Mouse (Mus musculus) midbrain, embryonic 15.5 days (tissue): ENCODE results near the gene Has3. TPM values are rescaled to one million over a fixed set of nuclear protein-coding genes. Genes with fewer than 3 reads are reported as not detected.

Experiments
- ATAC-seq: fragments of 200-750 bp; cut with Nextera tagmentation; replicated peaks from 2 replicates; pipeline ENCODE4 v1.8.0; 2017; ENCODE audit warnings: moderate TSS enrichment
- H3K27ac ChIP-seq: fragments of 300-500 bp; sonication (generic); 2 replicates; pipeline ENCODE4 v1.5.1; 2015; ENCODE audit warnings: mild to moderate bottlenecking, inconsistent platforms
- H3K27me3 ChIP-seq: fragments of 300-500 bp; sonication (generic); replicated peaks from 2 replicates; pipeline ENCODE4 v1.6.1; 2015; ENCODE audit warnings: inconsistent platforms
- H3K36me3 ChIP-seq: fragments of 300-500 bp; sonication (generic); replicated peaks from 2 replicates; pipeline ENCODE4 v1.6.1; 2015; ENCODE audit warnings: inconsistent platforms
- H3K4me1 ChIP-seq: fragments of 300-500 bp; sonication (generic); 2 replicates; pipeline ENCODE4 v1.6.1; 2015; ENCODE audit warnings: inconsistent platforms
- H3K4me2 ChIP-seq: fragments of 300-500 bp; sonication (generic); 2 replicates; pipeline ENCODE4 v1.6.1; 2015; ENCODE audit warnings: inconsistent platforms, mild to moderate bottlenecking, moderate library complexity
- H3K4me3 ChIP-seq: fragments of 300-500 bp; sonication (generic); 2 replicates; pipeline ENCODE4 v1.5.1; 2015; ENCODE audit warnings: mild to moderate bottlenecking, inconsistent platforms
- H3K9ac ChIP-seq: fragments of 300-500 bp; sonication (generic); 2 replicates; pipeline ENCODE4 v1.6.1; 2015; ENCODE audit warnings: mild to moderate bottlenecking, inconsistent platforms
- H3K9me3 ChIP-seq: fragments of 300-500 bp; sonication (generic); 2 replicates; pipeline ENCODE4 v1.6.1; 2016; ENCODE audit warnings: inconsistent platforms
- WGBS: fragments of 180-500 bp; shearing (Covaris S2); methylation state at CpG from one replicate; pipeline ENCODE4 v1.1.7; 2015; ENCODE audit warnings: mixed read lengths; 5-methylcytosine and 5-hydroxymethylcytosine counted together
- polyA plus RNA-seq: library from polyadenylated mRNA; unstranded; fragments of >200 nt; fragmentation: Nextera tagmentation; extraction: Ambion mirVana; gene quantifications from 2 replicates; pipeline ENCODE4 v1.2.1, GENCODE M21; 2015

The Has3 gene
- polyA plus RNA-seq, 1 experiment from 2014 or later = 1.4 TPM

DNA sequence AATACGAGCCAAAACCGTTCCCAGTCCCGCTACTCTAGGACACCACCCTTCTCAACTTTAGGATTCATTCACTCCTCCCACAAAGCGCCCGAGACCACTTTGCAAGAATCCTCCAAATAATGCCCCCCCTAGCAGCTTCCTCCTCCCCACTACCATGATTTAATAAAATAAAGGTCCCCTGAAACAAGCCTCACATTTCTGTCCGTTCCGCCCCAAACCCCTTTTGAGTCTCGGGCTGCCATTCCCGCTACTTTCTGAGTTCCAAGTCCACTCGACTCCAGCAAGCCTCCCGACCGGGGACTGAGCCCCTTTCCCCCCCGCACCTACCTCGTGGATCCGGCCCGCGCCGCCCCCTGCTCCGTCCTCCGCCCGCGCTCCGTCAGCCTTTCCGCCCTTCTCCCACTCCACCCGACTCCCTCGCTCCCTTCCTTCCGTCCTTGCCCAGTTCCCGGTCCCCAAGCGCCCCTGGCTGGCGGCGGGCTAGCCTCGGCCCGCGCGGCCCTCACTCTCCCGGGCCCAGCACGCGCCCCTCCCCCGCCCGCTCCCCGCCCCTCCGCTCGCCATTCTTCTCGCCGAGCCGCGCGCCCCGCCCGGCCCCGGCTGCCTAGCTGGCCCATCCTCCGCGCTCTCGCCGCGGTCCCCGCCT lies 22.9 kb downstream of the Has3 start:
- H3K4me1 ChIP-seq = peaks cover 26% of the 10 kb centered on the region
- no peaks in the 10 kb centered on the region; the same call in 1 of the 2 replicates for H3K36me3 ChIP-seq
- WGBS = under 1% methylated on average over 44 of the region's 57 CpGs
- H3K27ac ChIP-seq = peak overlapping the region; percentile 96
- H3K4me3 ChIP-seq = peak overlapping the region; percentile 100
- peak overlapping the region; percentile 89 for H3K4me2 ChIP-seq
- ATAC-seq = peak; percentile 85
- H3K27me3 ChIP-seq = no peaks in the 10 kb centered on the region
- H3K9me3 ChIP-seq = no peaks in the 10 kb centered on the region
- H3K9ac ChIP-seq = peak overlapping the region; percentile 95

- no peaks in the 10 kb centered on the region for H3K27me3 ChIP-seq
- peaks cover 6% of the 10 kb centered on the region; the same call in 1 of the 2 replicates for H3K36me3 ChIP-seq
- peak; percentile 95 for ATAC-seq
- peak within 1 kb of the TSS; percentile 95 for H3K9ac ChIP-seq
- H3K4me3 ChIP-seq = peak within 1 kb of the TSS; percentile 100
- H3K27ac ChIP-seq = peak within 1 kb of the TSS; percentile 96
- peak within 1 kb of the TSS; percentile 89 for H3K4me2 ChIP-seq
- no peaks in the 10 kb centered on the region for H3K9me3 ChIP-seq
- WGBS = under 1% methylated on average over 63 of the region's 63 CpGs
- peaks cover 23% of the 10 kb centered on the region for H3K4me1 ChIP-seq
These were observed 23.6 kb downstream of the Has3 start, which contains the start of gene Utp4 for GRCm38 (mm10) chr8:106893481-106894156. TSS of gene Utp4 (plus strand) at chr8:106893636.

DNA sequence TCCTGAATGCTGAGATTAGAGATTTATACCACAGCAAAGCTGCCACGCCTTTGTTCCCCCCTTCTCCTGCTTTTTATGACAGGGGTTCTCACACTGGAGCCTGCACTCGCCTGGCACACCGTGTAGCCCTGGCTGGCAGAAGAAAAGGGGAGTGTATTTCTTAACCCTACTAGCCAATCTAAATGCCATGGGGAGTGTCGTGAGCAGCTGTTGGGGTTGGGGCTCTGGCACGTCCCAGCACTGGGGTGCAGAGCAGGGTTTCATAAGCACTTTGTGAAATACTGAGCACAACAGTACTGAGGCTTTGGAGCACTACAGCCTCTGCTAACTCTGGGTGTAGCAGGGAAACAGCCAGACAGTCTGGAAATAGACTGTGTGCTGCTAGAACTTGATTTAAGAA lies 29.4 kb downstream of the Has3 start:
- no peak overlapping the region for H3K4me3 ChIP-seq
- no peak overlapping the region for H3K4me2 ChIP-seq
- no peaks in the 10 kb centered on the region for H3K9me3 ChIP-seq
- 88% methylated on average over 5 of the region's 5 CpGs for WGBS
- H3K27me3 ChIP-seq = no peaks in the 10 kb centered on the region
- ATAC-seq = no peak
- no peak overlapping the region for H3K9ac ChIP-seq
- peaks cover 6% of the 10 kb centered on the region for H3K4me1 ChIP-seq
- H3K36me3 ChIP-seq = peaks cover 50% of the 10 kb centered on the region
- H3K27ac ChIP-seq = no peak overlapping the region

- H3K9ac ChIP-seq = no peak overlapping the region
- peaks cover 43% of the 10 kb centered on the region for H3K36me3 ChIP-seq
- no peak overlapping the region for H3K27ac ChIP-seq
- no peaks in the 10 kb centered on the region for H3K9me3 ChIP-seq
- WGBS = 94% methylated on average over 17 of the region's 17 CpGs
- no peak overlapping the region for H3K4me2 ChIP-seq
- no peak overlapping the region for H3K4me3 ChIP-seq
- no peaks in the 10 kb centered on the region for H3K4me1 ChIP-seq
- no peak for ATAC-seq
- no peaks in the 10 kb centered on the region for H3K27me3 ChIP-seq
These were observed 35.9 kb downstream of the Has3 start for GRCm38 (mm10) chr8:106905727-106906480.

GRCm38 (mm10) chr8:106906635-106907034 lies 36.6 kb downstream of the Has3 start:
- no peak for ATAC-seq
- Histone ChIP-seq H3K4me3 (no peak overlapping the region), H3K36me3 (peaks cover 38% of the 10 kb centered on the region), H3K9me3 (no peaks in the 10 kb centered on the region), H3K27me3 (no peaks in the 10 kb centered on the region), H3K27ac (no peak overlapping the region), H3K9ac (no peak overlapping the region), H3K4me1 (no peaks in the 10 kb centered on the region), H3K4me2 (no peak overlapping the region)
- 95% methylated on average over 6 of the region's 6 CpGs for WGBS

DNA sequence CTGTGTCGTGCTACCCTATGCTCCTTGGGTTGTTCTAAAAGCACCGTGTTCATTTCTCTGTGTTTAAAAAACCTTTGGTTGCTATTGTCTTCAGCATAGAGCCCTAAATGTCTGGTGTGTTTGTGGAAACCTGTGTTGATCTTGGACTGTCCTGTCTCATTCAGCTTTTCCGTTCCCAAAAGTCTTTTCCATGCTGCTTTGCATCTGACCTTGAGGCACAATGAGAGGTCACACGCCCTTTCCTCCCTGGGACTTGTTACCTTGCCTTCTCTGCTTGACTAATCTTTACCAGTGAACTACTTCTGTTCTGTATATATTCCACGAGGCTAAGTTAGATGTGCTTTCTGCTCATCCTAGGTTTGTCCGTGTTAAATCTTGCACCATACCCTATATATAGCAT lies 37.4 kb downstream of the Has3 start:
- WGBS = 90% methylated on average over 6 of the region's 6 CpGs
- Histone ChIP-seq H3K9me3 (no peaks in the 10 kb centered on the region), H3K4me2 (no peak overlapping the region), H3K27me3 (no peaks in the 10 kb centered on the region), H3K9ac (no peak overlapping the region), H3K36me3 (peaks cover 35% of the 10 kb centered on the region), H3K27ac (no peak overlapping the region), H3K4me1 (no peaks in the 10 kb centered on the region), H3K4me3 (no peak overlapping the region)
- no peak for ATAC-seq

- H3K9me3 ChIP-seq = no peaks in the 10 kb centered on the region
- 89% methylated on average over 7 of the region's 7 CpGs for WGBS
- H3K27ac ChIP-seq = no peak overlapping the region
- no peak overlapping the region for H3K9ac ChIP-seq
- H3K4me3 ChIP-seq = no peak overlapping the region
- no peak overlapping the region for H3K4me2 ChIP-seq
- no peaks in the 10 kb centered on the region for H3K27me3 ChIP-seq
- no peak for ATAC-seq
- H3K36me3 ChIP-seq = peaks cover 32% of the 10 kb centered on the region
- no peaks in the 10 kb centered on the region for H3K4me1 ChIP-seq
These were observed 38.2 kb downstream of the Has3 start for GRCm38 (mm10) chr8:106908291-106908690.

DNA sequence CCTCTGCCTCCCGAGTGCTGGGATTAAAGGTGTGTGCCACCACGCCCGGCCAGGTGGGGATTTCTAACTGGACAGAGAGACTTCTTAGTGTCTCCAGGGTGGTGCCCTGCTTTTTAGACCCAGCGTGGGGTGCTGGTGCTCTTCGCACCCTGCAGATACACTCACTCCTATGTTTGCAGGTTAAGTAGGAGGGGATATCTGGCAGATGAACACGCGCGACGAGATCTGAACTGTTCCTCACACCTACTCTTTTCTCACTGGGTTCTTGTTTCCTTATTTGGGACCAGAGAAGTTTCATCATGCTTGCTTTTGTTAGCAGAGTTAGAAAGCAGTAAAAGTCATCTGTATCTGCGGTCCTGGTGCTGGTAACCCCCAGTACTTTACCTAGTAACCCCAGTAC lies 43.6 kb downstream of the Has3 start:
- Histone ChIP-seq H3K27me3 (no peaks in the 10 kb centered on the region), H3K4me2 (no peak overlapping the region), H3K4me3 (no peak overlapping the region), H3K36me3 (peaks cover 52% of the 10 kb centered on the region), H3K27ac (no peak overlapping the region), H3K9ac (no peak overlapping the region), H3K4me1 (no peaks in the 10 kb centered on the region), H3K9me3 (no peaks in the 10 kb centered on the region)
- no peak for ATAC-seq
- 95% methylated on average over 10 of the region's 10 CpGs for WGBS

- H3K9me3 ChIP-seq = no peaks in the 10 kb centered on the region
- no peak overlapping the region for H3K4me3 ChIP-seq
- H3K4me2 ChIP-seq = no peak overlapping the region
- H3K27me3 ChIP-seq = no peaks in the 10 kb centered on the region
- WGBS = 93% methylated on average over 8 of the region's 8 CpGs
- H3K4me1 ChIP-seq = no peaks in the 10 kb centered on the region
- no peak overlapping the region for H3K27ac ChIP-seq
- ATAC-seq = no peak
- H3K36me3 ChIP-seq = peaks cover 53% of the 10 kb centered on the region
- H3K9ac ChIP-seq = no peak overlapping the region
These were observed 49.8 kb downstream of the Has3 start for GRCm38 (mm10) chr8:106919721-106920394.

DNA sequence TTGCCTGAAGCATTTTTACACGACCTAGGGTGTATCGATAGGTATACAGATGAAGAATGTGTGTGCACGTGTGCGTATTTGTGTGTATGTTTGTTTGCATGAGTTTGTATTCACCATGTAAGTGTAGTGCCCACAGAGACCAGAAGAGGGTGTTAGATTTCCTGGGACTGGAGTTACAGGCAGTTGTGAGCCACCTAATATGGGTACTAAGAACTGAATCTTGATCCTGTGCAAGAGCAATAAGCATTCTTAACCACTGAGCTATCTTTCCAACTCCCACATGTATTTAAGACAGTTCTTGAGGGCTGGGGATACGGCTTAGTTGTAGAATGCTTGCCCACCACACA lies 50.3 kb downstream of the Has3 start:
- H3K36me3 ChIP-seq = peaks cover 48% of the 10 kb centered on the region

DNA sequence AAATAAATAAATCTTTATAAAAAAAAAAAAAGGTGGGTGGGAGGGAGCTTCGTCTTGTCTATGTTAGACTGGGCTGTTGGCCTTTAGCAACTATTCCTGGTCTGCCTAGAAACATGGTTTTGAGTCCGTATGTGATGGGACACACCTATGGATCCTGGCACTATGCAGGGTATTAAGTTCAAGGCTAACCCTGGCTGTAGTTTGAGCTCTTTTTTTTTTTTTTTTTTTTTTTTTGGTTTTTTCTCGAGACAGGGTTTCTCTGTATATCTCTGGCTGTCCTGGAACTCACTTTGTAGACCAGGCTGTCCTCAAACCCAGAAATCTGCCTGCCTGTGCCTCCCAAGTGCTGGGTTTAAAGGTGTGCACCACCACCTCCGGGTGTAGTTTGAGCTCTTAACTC lies 54.0 kb downstream of the Has3 start:
- H3K4me1 ChIP-seq = no peaks in the 10 kb centered on the region
- ATAC-seq = no peak
- no peak overlapping the region for H3K27ac ChIP-seq
- H3K27me3 ChIP-seq = no peaks in the 10 kb centered on the region
- H3K4me2 ChIP-seq = no peak overlapping the region
- no peak overlapping the region for H3K9ac ChIP-seq
- peaks cover 16% of the 10 kb centered on the region; the same call in 1 of the 2 replicates for H3K36me3 ChIP-seq
- H3K4me3 ChIP-seq = no peak overlapping the region
- WGBS = 87% methylated on average over 4 of the region's 4 CpGs
- H3K9me3 ChIP-seq = no peaks in the 10 kb centered on the region

More for the DNA sequence above, 50.3 kb downstream of the Has3 start:
- no peaks in the 10 kb centered on the region for H3K9me3 ChIP-seq
- H3K4me3 ChIP-seq = no peak overlapping the region
- ATAC-seq = no peak
- H3K27ac ChIP-seq = no peak overlapping the region
- no peaks in the 10 kb centered on the region for H3K4me1 ChIP-seq
- H3K4me2 ChIP-seq = no peak overlapping the region
- 94% methylated on average over 5 of the region's 5 CpGs for WGBS
- no peak overlapping the region for H3K9ac ChIP-seq
- no peaks in the 10 kb centered on the region for H3K27me3 ChIP-seq

- no peaks in the 10 kb centered on the region for H3K4me1 ChIP-seq
- H3K4me2 ChIP-seq = no peak overlapping the region
- H3K4me3 ChIP-seq = no peak overlapping the region
- H3K9me3 ChIP-seq = no peaks in the 10 kb centered on the region
- no peak for ATAC-seq
- WGBS = 87% methylated on average over 8 of the region's 8 CpGs
- H3K27me3 ChIP-seq = no peaks in the 10 kb centered on the region
- 0 out of 2 replicates have a peak, but pooled peaks cover 9% of the 10 kb centered on the region for H3K36me3 ChIP-seq
- no peak overlapping the region for H3K27ac ChIP-seq
- H3K9ac ChIP-seq = no peak overlapping the region
These were observed 54.9 kb downstream of the Has3 start for GRCm38 (mm10) chr8:106924904-106925349.
